Mouse (Mus musculus) CD8-positive naive resting alpha-beta T cell, adult 57 days (primary cell): Measurements from ENCODE around the gene Adarb2. TPM values are rescaled to one million over a fixed set of nuclear protein-coding genes. Genes with fewer than 3 reads are reported as not detected.

Experiments
- total RNA-seq: library from RNA; stranded (reverse); gene quantifications from one replicate; pipeline ENCODE4 v1.2.4, GENCODE M21; 2023

Gene Adarb2
- not detected for total RNA-seq

GRCm38 (mm10) chr13:8202681-8203476, at the start of gene Adarb2:
TSS of gene Adarb2 (plus strand) at chr13:8202866.

